Mouse (Mus musculus) common myeloid progenitor, adult 5-6 weeks (primary cell): Measurements from ENCODE around the gene Pou2f2. TPM values are rescaled to one million over a fixed set of nuclear protein-coding genes. Genes with fewer than 3 reads are reported as not detected.
"Not testable (repeated sequence)": the region's sequence is repeated elsewhere in the genome, so short reads cannot be mapped to it uniquely, and the experiment has no call there.

Experiments used
- ATAC-seq: replicated peaks from 2 replicates; pipeline ENCODE4 v1.8.0; 2016; ENCODE audit warnings: low read depth, mild to moderate bottlenecking, moderate TSS enrichment, inconsistent platforms; ENCODE audit not compliant: poor library complexity, severe bottlenecking
- total RNA-seq: library from RNA; stranded (forward); fragments of 200-1000, 187-1606 nt; gene quantifications from 2 replicates; pipeline ENCODE4 v1.2.3, GENCODE M21; 2017

The Pou2f2 gene
- total RNA-seq, 1 experiment from 2014 or later, result 4.7 TPM

DNA sequence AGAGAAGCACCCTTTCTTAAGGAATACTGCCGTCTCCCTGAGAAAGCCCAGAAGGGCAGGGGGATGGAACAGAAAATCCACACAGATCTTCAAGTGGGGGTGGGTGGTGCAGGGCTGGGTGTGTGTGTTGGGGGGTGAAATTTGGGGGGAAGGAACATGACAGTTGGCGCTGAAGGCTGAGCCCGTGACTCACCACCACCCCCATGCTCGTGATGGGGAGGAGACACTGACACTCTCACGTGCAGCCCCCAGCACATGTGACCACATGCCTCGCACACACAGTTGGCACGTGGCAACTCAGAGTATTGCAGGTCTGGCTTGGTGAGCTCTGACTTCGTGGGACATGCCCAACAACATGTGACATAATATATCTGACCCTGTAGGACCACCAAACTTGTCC is 105.6 kb downstream of the Pou2f2 start:
- no peak for ATAC-seq

DNA sequence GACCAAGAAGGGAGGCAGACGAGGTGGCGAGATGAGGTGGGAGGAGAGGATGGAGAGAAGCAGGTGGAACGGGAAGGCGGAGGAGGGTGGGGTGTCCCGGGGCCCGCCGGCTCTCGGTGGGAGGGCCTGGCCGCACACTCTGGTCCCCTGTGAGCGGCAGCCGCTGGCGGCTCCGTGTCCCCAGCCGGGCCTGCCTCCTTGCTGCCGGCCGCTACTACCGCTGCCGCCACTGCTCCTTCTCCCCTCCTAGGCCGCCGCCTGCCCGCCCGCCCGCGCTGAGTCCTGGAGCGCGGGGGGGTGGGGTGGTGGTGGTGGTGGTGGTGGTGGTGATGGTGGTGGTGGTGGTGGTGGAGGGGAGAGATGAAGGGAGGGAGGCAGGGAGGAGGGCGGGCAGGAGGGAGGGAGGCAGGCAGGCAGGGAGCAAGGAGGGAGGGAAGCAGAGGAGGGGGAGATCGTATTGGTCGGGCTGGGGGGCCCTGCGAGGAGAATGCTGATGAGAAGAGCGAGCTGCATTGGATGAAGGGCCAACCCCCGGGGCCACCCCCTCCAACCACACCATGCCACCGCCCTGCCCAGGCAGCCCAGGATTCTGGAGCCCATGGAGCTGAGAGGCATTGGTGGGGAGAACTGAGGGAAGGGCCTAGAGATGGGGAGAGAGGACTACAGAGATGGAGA is 106.7 kb downstream of the Pou2f2 start:
- ATAC-seq, result no peak

DNA sequence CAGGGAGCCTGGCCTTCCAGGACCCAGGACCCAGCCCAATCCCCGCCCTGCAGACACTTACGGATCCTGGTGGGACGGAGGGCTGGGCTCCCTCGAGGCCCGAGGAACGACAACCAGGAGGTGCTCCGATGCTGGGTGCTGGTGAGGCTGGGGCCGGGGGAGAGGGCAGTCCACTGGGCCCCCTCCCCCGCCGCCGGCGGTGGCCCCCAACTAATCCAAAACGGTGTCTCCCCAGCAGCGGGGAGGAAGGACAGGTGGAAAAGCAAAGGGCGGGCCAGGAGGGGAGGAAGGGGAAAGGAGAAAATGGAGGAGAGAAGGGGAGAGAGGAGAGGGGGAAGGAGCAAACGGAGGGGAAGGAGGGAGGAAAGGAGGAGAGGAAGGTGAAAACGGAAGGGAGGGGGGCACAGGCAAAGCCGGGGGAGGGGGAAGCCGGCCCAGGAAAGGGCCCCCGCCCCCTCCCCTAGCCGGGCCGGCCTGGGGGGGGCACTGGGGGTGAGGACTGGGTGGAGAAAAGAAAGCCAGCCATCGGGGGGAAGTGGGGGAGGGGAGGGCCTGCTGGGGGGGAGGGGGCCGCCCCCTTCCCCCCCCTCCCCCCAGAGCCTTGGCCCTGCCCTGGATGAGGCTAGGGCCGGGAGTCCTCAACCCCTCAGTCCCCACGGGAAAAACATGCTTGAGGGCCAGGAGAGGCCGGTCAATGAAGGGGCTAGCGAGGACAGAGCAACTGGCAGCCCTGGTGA is 107.4 kb downstream of the Pou2f2 start, which contains the start of the genes Grik5 and Zfp574:
Grik5 (minus strand) TSS at position 368 of the 737 bp plus-strand sequence.
Zfp574 (plus strand) TSS at position 589 of the 737 bp plus-strand sequence.
- no peak for ATAC-seq

DNA sequence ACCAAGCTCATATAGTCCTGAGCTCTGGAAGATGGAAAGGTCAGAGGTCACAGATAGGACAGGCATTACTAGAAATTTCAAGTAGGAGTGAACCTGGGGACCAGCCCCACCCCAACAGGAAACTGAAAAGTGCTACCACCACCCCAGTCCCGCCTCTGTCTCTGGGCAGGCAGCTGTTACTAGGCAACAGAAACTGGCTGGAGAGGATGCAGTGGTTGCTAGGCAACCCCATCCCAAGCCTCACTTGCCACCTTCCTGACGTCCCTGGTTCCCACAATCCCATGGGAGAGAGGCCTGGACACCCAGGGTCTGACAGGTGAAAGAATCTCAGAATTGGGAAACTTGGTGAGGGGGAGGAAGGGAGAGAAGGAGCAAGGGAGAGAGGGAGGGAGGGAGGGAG is 110.8 kb downstream of the Pou2f2 start:
- no peak for ATAC-seq

- no peak for ATAC-seq
Measured at GRCm38 (mm10) chr7:25067909-25068656, 111.4 kb downstream of the Pou2f2 start.

- no peak for ATAC-seq
Measured at GRCm38 (mm10) chr7:25067338-25067737, 112.2 kb downstream of the Pou2f2 start.

DNA sequence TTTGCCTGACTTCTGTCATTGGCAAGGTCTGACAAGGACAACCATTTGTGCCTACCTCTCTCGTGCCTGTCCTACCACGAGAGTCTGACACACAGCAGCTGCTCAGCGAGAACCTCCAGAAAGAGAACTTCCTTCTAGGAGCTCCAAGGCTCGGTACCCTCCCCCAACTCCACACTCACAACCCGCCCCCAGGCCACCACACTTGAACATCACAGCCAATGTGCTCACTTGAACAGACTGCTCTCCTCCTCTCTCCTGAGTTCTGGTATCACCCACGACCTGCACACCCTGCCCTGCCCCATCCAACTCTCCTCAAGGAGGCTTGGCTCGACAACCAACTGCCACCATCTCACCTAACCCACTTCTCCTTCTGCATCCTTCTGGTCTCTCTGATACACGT is 115.6 kb downstream of the Pou2f2 start:
- ATAC-seq, result no peak

- peak; percentile 71 for ATAC-seq
Measured at GRCm38 (mm10) chr7:25063346-25063745, 116.2 kb downstream of the Pou2f2 start.

GRCm38 (mm10) chr7:25058836-25059235 is 120.7 kb downstream of the Pou2f2 start:
- no peak for ATAC-seq

DNA sequence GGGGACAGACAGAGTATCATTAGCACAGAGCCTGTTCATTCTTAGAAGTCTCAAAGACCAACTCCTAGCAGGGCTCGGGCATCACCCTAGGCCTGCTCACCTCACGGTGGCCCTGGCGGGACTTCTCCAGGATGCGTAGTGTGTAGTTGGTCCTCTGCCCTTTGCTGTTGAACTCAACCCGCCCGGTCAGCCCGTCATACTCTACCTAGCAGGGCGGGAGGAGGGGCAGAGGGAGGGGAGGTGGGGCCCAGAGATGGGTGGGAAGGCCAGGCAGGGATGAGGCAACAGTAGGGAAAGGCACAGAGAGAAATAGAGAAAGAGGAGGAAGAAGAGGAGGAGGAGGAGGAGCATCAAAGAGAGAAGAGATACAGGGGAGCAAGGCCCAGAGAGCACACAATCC is 121.1 kb downstream of the Pou2f2 start:
- no peak for ATAC-seq

- ATAC-seq, result no peak
Measured at GRCm38 (mm10) chr7:25057888-25058287, 121.6 kb downstream of the Pou2f2 start.

GRCm38 (mm10) chr7:25056951-25057350 is 122.6 kb downstream of the Pou2f2 start:
- ATAC-seq, result no peak

DNA sequence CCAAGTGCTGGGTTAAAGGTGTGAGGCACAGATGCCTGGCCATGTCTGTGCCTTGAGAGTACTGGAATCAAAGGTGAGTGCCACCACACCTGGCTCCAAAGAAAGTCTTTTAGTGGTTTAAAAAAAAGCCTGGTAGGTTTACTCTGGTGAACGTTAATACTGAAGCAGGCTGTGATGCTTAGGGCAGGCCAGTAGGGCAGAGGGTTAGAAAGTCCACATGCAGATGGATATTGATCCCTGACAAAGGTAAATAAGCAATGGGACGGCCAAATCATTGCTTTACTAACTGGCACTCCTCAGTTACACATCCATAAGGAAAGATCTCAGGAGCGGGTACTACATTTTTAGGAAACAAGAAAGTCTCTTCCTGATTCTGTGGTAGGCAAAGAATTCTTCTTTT is 126.9 kb downstream of the Pou2f2 start:
- no peak for ATAC-seq

DNA sequence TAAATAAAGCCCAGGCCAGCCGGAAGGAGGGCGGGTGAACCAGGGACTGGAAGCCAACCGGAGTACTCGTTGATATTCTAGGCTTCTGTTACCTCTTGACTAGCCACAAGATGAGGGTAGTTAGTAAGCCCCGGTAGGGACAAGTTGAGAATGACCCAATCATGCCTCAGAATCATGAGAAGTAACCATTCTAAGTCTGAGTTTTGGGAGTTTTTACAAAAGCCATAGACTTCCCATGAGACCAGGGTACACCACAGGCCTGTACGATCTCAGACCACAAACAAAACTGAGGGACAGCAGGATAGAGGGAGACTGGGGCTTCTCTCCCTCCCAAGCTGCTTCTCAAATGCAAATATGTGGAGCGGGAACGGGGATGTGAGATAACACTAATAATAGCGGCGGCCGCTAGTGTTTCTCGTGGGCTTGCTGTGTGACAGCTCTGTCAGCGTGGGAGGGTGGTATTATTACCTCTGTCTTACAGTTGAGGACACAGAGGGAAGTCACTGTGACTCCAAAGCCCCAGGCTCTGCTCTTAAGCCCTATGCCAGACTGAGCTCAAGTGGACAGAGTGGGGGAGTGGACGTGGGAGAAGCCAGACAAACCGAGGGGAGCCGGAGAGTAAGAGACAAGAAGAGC is 130.1 kb downstream of the Pou2f2 start:
- ATAC-seq, result no peak

DNA sequence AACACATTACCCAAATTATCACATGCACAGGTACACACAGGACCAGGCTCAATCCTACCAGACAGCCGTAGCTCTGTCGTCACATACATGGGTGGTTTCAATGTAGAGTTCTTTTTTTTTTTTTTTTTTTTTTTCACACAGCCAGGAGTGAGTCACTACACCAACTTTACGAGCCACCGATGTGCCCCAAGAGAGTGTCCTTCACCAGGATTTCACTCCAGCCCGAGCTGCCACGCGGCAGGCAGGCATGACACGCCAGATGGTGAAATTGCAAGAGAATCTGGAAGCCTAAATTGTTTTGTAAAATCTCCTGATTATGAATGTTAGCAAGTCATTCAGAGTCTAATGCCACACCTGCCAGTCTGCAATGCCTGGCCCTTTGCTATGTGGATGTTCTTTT is 132.2 kb downstream of the Pou2f2 start:
- ATAC-seq, result no peak

DNA sequence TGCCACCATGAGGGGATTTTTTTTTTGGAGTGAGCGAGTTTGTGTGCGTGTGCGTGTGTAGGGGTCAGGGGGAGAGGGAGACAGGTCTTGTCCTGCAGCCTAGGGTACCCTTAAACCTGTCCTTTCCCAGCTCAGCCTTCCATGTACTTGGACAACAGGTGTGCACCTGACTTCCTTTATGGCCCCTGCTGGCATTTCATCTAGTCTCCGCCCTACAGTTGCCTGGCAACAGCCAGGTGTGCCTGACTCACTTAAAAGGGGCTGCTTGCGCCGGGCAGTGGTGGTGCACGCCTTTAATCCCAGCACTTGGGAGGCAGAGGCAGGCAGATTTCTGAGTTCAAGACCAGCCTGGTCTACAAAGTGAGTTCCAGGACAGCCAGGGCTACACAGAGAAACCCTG is 134.9 kb downstream of the Pou2f2 start:
- ATAC-seq, result not testable (repeated sequence)

- ATAC-seq, result no peak
Measured at GRCm38 (mm10) chr7:25041921-25042320, 137.6 kb downstream of the Pou2f2 start.
